Mouse (Mus musculus) A20 (cell line): ENCODE measurements around the gene Creb5.
"Not testable (repeated sequence)": the region's sequence is repeated elsewhere in the genome, so short reads cannot be mapped to it uniquely, and the experiment has no call there.

Experiments
- DNase-seq: peaks from one replicate; pipeline ENCODE4 v3.0.0-alpha.2; 2011; ENCODE audit warnings: low read depth, low spot score

Creb5 gene

GRCm38 (mm10) chr6:53319543-53320325 is 32.7 kb downstream of the Creb5 start:
- no peak for DNase-seq

- no peak for DNase-seq
Measured at GRCm38 (mm10) chr6:53337398-53337797, 50.3 kb downstream of the Creb5 start.

GRCm38 (mm10) chr6:53352311-53352960 is 65.4 kb downstream of the Creb5 start:
- no peak for DNase-seq

- no peak for DNase-seq
Measured at GRCm38 (mm10) chr6:53356328-53356727, 69.3 kb downstream of the Creb5 start.

- DNase-seq = no peak
Measured at GRCm38 (mm10) chr6:53363535-53363934, 76.5 kb downstream of the Creb5 start.

GRCm38 (mm10) chr6:53363981-53364391 is 76.9 kb downstream of the Creb5 start:
- DNase-seq = no peak

GRCm38 (mm10) chr6:53369147-53369546 is 82.1 kb downstream of the Creb5 start:
- DNase-seq = no peak

- no peak for DNase-seq
Measured at GRCm38 (mm10) chr6:53369928-53370327, 82.9 kb downstream of the Creb5 start.

GRCm38 (mm10) chr6:53371962-53372361 is 84.9 kb downstream of the Creb5 start:
- no peak for DNase-seq

GRCm38 (mm10) chr6:53374315-53374941 is 87.4 kb downstream of the Creb5 start:
- DNase-seq = no peak

- DNase-seq = no peak
Measured at GRCm38 (mm10) chr6:53389277-53389676, 102.2 kb downstream of the Creb5 start.

- peak; percentile 16 for DNase-seq
Measured at GRCm38 (mm10) chr6:53390413-53390812, 103.3 kb downstream of the Creb5 start.

GRCm38 (mm10) chr6:53394026-53394425 is 107.0 kb downstream of the Creb5 start:
- DNase-seq = no peak

- no peak for DNase-seq
Measured at GRCm38 (mm10) chr6:53395208-53395607, 108.1 kb downstream of the Creb5 start.

- no peak for DNase-seq
Measured at GRCm38 (mm10) chr6:53396421-53396820, 109.4 kb downstream of the Creb5 start.

- DNase-seq = no peak
Measured at GRCm38 (mm10) chr6:53397797-53398196, 110.7 kb downstream of the Creb5 start.

- DNase-seq = no peak
Measured at GRCm38 (mm10) chr6:53398297-53399140, 111.4 kb downstream of the Creb5 start.

- DNase-seq = no peak
Measured at GRCm38 (mm10) chr6:53401364-53401763, 114.3 kb downstream of the Creb5 start.

GRCm38 (mm10) chr6:53402551-53402950 is 115.5 kb downstream of the Creb5 start:
- not testable (repeated sequence) for DNase-seq

GRCm38 (mm10) chr6:53409183-53409582 is 122.1 kb downstream of the Creb5 start:
- DNase-seq = no peak

GRCm38 (mm10) chr6:53421345-53421744 is 134.3 kb downstream of the Creb5 start:
- DNase-seq = no peak

- no peak for DNase-seq
Measured at GRCm38 (mm10) chr6:53429368-53429767, 142.3 kb downstream of the Creb5 start.
